Mouse (Mus musculus) G1E-ER4 (cell line): ENCODE measurements around the gene Gm28048. TPM values are rescaled to one million over a fixed set of nuclear protein-coding genes. Genes with fewer than 3 reads are reported as not detected.

Experiments
- GATA1 ChIP-seq: IDR thresholded peaks from one replicate; pipeline ENCODE4 v1.8.0; 2012; ENCODE audit warnings: low read length, inconsistent platforms
- polyA plus RNA-seq: library from polyadenylated mRNA; stranded (reverse); fragments of >175 nt; gene quantifications from 2 replicates; pipeline ENCODE4 v1.2.3, GENCODE M21; 2012

Gm28048 gene
- polyA plus RNA-seq, 1 experiment, result not detected

GRCm38 (mm10) chr11:22892466-22892865, 89.4 kb downstream of the Gm28048 start:
- TF ChIP-seq GATA1, result no peak

- no peak for TF ChIP-seq GATA1
Measured at GRCm38 (mm10) chr11:22891876-22892275, 90.0 kb downstream of the Gm28048 start.

GRCm38 (mm10) chr11:22891242-22891641, 90.6 kb downstream of the Gm28048 start:
- no peak for TF ChIP-seq GATA1

GRCm38 (mm10) chr11:22889224-22889623, 92.7 kb downstream of the Gm28048 start:
- TF ChIP-seq GATA1, result no peak

GRCm38 (mm10) chr11:22886991-22887390, 94.9 kb downstream of the Gm28048 start:
- no peak for TF ChIP-seq GATA1

GRCm38 (mm10) chr11:22885350-22885749, 96.5 kb downstream of the Gm28048 start:
- TF ChIP-seq GATA1, result no peak

- TF ChIP-seq GATA1, result no peak
Measured at GRCm38 (mm10) chr11:22883676-22884075, 98.2 kb downstream of the Gm28048 start.

- no peak for TF ChIP-seq GATA1
Measured at GRCm38 (mm10) chr11:22882926-22883325, 99.0 kb downstream of the Gm28048 start.

GRCm38 (mm10) chr11:22880383-22881172, 101.3 kb downstream of the Gm28048 start:
- TF ChIP-seq GATA1, result no peak

- no peak for TF ChIP-seq GATA1
Measured at GRCm38 (mm10) chr11:22879645-22880044, 102.2 kb downstream of the Gm28048 start.

GRCm38 (mm10) chr11:22876680-22877330, 105.1 kb downstream of the Gm28048 start:
- no peak for TF ChIP-seq GATA1

GRCm38 (mm10) chr11:22875279-22875678, 106.6 kb downstream of the Gm28048 start:
- TF ChIP-seq GATA1, result no peak

- no peak for TF ChIP-seq GATA1
Measured at GRCm38 (mm10) chr11:22874747-22875146, 107.1 kb downstream of the Gm28048 start.

GRCm38 (mm10) chr11:22873383-22873782, 108.5 kb downstream of the Gm28048 start:
- no peak for TF ChIP-seq GATA1

- no peak for TF ChIP-seq GATA1
Measured at GRCm38 (mm10) chr11:22872307-22872680, 109.6 kb downstream of the Gm28048 start.

- TF ChIP-seq GATA1, result no peak
Measured at GRCm38 (mm10) chr11:22871628-22872306, 110.1 kb downstream of the Gm28048 start.
